Mouse (Mus musculus): ENCODE data around the gene AC124502.3. TPM values are rescaled to one million over a fixed set of nuclear protein-coding genes. Genes with fewer than 3 reads are reported as not detected.

The AC124502.3 gene
- polyA plus RNA-seq, 1 experiment from 2014 or later = 3.6 TPM

DNA sequence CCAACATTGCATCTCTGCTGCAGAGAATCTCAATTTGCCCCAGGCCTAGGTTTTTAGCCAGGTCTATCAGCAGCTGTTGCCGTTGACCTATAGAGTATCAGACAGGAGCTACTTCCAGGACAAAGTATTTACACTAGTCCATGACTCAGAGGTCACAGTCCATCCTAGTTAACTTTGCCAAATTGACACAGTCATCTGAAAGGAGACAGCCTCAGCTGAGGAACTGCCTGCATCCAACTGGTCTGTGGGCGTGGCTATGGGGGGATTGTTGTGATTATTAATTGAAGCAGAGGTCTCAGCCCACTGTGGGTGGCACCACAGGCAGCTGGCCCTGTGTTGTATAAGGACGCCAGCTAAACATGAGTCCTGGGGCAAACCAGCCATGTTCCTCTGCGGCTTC lies 33.8 kb upstream of the AC124502.3 start:
- peaks cover 19% of the 10 kb centered on the region for H3K4me1 ChIP-seq
- ATAC-seq (replicated peaks) = no peak
- 71% methylated on average over 4 of the region's 4 CpGs for WGBS
- no peak overlapping the region for H3K9ac ChIP-seq
- no peak overlapping the region for H3K27ac ChIP-seq
- no peak overlapping the region for H3K4me2 ChIP-seq
- H3K27me3 ChIP-seq (replicated peaks) = peaks cover 7% of the 10 kb centered on the region; the same call in 1 of the 2 replicates
- H3K4me3 ChIP-seq = no peak overlapping the region
- no peaks in the 10 kb centered on the region for H3K9me3 ChIP-seq
- H3K36me3 ChIP-seq (replicated peaks) = no peaks in the 10 kb centered on the region

DNA sequence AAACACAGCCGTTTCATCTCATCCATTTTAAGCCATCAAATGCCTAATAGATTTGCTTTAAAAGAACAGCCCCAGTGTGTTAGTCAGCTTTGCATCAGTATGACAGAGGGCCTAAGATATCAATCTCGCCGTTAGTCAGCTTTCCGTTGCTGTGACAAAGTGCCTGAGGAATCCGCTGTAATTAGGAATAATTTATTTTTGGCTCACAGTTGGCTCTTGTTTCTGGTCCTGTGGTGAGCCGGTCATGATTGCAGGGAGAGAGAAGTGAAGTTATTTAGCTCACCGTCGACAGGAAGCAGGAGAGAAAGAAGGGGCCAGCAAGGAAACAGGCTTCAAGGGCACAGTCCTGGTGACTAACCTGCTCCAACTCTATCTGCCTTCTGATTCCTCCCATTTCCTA lies 25.6 kb upstream of the AC124502.3 start:
- Histone ChIP-seq H3K4me1 (peaks cover 5% of the 10 kb centered on the region; the same call in 1 of the 2 replicates), H3K4me2 (no peak overlapping the region)
- 75% methylated on average over 8 of the region's 8 CpGs for WGBS

DNA sequence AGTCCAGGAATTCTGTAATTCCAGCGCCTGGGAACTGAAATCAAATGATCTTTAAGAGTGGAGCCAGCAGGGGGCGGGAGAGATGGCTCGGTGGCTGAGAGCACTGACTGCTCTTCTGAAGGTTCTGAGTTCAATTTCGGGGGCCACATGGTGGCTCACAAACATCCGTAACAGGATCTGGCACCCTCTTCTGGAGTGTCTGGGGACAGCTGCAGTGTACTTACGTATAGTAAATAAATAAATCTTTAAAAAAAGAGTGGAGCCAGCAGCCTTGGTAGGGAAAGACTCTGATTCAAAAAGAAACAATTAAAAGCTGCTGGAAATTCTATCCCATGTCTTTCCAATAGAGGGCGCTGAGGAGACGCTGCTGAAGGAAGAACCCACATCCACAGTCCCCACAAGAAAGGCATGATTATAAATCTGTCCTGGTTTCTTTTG lies 23.7 kb upstream of the AC124502.3 start:
- no peak overlapping the region for H3K4me3 ChIP-seq
- no peak overlapping the region for H3K27ac ChIP-seq
- WGBS = 13% methylated on average over 8 of the region's 8 CpGs
- H3K9me3 ChIP-seq = no peaks in the 10 kb centered on the region
- no peak overlapping the region for H3K9ac ChIP-seq
- H3K4me1 ChIP-seq = peaks cover 5% of the 10 kb centered on the region; the same call in 1 of the 2 replicates
- no peaks in the 10 kb centered on the region for H3K27me3 ChIP-seq (replicated peaks)
- no peak overlapping the region for H3K4me2 ChIP-seq
- no peak for ATAC-seq (replicated peaks)
- no peaks in the 10 kb centered on the region for H3K36me3 ChIP-seq (replicated peaks)

More for the DNA sequence above, 25.6 kb upstream of the AC124502.3 start:
- Histone ChIP-seq H3K9ac (no peak overlapping the region), H3K36me3 (replicated peaks) (no peaks in the 10 kb centered on the region), H3K9me3 (no peaks in the 10 kb centered on the region), H3K4me3 (no peak overlapping the region), H3K27me3 (replicated peaks) (no peaks in the 10 kb centered on the region), H3K27ac (no peak overlapping the region)
- ATAC-seq (replicated peaks) = no peak

DNA sequence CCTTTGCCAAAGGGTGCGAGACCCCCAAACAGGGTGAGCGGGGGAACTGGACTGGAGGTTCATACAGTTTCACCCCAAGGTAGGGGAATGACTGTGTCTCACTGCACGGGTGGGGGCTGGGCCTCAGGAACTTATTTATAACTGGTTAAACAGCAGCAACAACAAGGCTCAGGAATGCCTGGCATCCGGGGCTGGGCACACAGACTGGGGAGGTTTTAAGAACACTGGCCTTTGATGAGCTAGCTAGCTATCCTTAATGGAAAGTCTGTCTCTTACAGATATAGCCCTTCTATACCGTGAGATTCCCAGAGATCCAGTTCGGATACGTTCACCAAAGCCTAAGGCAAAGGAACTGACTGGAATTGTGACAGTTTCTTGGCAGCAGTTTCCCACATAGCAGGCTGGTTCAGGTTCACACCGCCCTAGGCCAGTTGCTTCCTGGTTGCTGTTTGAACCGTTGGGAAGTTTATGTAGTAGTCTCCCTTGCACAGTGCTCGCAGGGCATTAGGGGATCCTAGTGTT lies 22.4 kb upstream of the AC124502.3 start:
- Histone ChIP-seq H3K9ac (no peak overlapping the region), H3K4me1 (peaks cover 5% of the 10 kb centered on the region; the same call in 1 of the 2 replicates), H3K27ac (no peak overlapping the region), H3K36me3 (replicated peaks) (no peaks in the 10 kb centered on the region), H3K4me2 (0 out of 2 replicates have a peak overlapping the region, but pooled peaks have one; percentile 4), H3K9me3 (no peaks in the 10 kb centered on the region), H3K27me3 (replicated peaks) (no peaks in the 10 kb centered on the region), H3K4me3 (no peak overlapping the region)
- 42% methylated on average over 10 of the region's 10 CpGs for WGBS
- ATAC-seq (replicated peaks) = no peak

DNA sequence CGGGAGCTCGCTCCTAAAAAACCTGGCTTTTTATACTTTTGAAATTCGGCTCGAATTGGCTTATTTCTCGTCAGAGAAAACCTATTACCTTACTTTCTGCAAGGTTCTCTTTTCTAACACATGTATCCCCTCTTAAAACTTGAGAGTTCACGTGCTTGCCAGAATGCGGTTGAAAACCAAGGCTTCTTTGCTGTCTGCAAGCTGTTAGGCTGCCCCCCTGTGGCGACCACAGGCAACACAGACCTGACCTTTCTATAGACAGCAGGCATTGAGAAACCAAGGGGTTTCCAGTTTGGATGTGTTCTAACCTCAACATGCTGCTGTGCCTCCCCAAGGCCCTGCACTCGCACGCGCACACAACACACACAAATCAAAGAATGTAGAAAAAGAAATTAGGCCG lies 21.9 kb upstream of the AC124502.3 start:
- ATAC-seq (replicated peaks) = no peak
- Histone ChIP-seq H3K36me3 (replicated peaks) (no peaks in the 10 kb centered on the region), H3K9ac (no peak overlapping the region), H3K4me1 (peaks cover 5% of the 10 kb centered on the region; the same call in 1 of the 2 replicates), H3K4me2 (0 out of 2 replicates have a peak overlapping the region, but pooled peaks have one; percentile 4), H3K4me3 (no peak overlapping the region), H3K9me3 (no peaks in the 10 kb centered on the region), H3K27me3 (replicated peaks) (no peaks in the 10 kb centered on the region), H3K27ac (no peak overlapping the region)
- 22% methylated on average over 12 of the region's 12 CpGs for WGBS

DNA sequence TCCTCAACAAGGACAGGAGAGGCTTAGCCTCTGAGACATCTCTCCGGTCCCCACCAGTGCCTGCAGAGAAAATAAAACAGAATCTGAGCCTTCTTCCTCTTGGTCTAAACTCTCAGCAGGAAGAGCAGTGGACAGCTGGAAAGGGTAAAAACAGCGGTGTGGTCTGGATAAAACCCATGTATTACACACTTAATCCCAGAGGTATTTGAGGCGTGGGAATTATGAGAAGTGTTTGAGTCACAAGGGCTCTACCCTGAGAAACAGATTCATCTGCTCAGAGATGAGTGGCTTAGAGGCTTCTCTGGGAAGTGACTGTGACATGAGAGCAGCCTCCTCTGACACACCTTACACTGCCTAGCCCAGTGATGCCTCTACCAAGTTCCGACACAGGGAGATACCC lies 21.1 kb upstream of the AC124502.3 start:
- H3K4me1 ChIP-seq = peaks cover 5% of the 10 kb centered on the region; the same call in 1 of the 2 replicates
- no peak for ATAC-seq (replicated peaks)
- no peaks in the 10 kb centered on the region for H3K9me3 ChIP-seq
- no peaks in the 10 kb centered on the region for H3K36me3 ChIP-seq (replicated peaks)
- H3K27ac ChIP-seq = no peak overlapping the region
- H3K4me2 ChIP-seq = no peak overlapping the region
- no peaks in the 10 kb centered on the region for H3K27me3 ChIP-seq (replicated peaks)
- no peak overlapping the region for H3K9ac ChIP-seq
- H3K4me3 ChIP-seq = no peak overlapping the region
- 72% methylated on average over 4 of the region's 4 CpGs for WGBS

DNA sequence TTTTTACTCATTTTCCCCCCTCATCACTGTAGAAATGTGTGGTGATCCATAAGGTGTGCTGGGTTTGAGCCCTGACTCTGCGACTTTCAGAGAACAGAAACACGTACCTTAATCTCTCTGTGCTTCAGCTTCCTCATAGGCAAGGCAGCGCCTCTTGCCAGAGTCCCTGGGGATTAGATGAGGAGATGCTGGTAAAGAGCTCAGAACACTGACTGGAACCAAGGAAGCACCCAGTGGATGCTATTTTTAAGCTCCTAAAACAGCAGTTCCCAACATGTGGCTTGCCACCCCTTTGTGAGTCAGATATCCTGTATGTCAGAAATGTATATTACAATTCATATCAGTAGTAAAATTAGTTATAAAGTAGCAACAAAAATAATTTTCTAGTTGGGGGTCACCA lies 20.5 kb upstream of the AC124502.3 start:
- 85% methylated on average over 3 of the region's 3 CpGs for WGBS
- Histone ChIP-seq H3K9me3 (no peaks in the 10 kb centered on the region), H3K36me3 (replicated peaks) (no peaks in the 10 kb centered on the region), H3K27ac (no peak overlapping the region), H3K27me3 (replicated peaks) (no peaks in the 10 kb centered on the region), H3K9ac (no peak overlapping the region), H3K4me2 (no peak overlapping the region), H3K4me1 (peaks cover 6% of the 10 kb centered on the region), H3K4me3 (no peak overlapping the region)
- no peak for ATAC-seq (replicated peaks)

DNA sequence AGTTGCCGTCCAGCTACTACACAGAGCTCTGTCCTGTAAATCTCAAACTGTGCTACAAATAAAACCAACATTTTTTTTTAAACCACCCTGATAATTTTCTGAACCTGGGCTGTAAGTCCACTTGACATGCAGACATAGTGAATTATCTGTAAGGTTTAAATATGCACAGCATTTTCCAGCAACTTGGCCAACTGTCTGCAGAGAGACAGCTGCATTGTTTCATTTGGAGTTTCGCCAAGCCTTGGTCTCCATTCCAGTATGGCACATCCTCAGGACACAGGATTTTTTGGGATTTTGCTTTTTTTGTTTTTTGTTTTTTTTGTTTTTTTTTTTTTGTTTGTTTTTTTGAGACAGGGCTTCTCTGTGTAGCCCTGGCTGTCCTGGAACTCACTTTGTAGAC lies 17.3 kb upstream of the AC124502.3 start:
- peaks cover 13% of the 10 kb centered on the region for H3K4me1 ChIP-seq
- no peak overlapping the region for H3K27ac ChIP-seq
- no peak overlapping the region for H3K4me2 ChIP-seq
- H3K36me3 ChIP-seq (replicated peaks) = no peaks in the 10 kb centered on the region
- H3K9ac ChIP-seq = no peak overlapping the region
- 86% methylated on average over 2 of the region's 2 CpGs for WGBS
- H3K9me3 ChIP-seq = no peaks in the 10 kb centered on the region
- no peak for ATAC-seq (replicated peaks)
- no peak overlapping the region for H3K4me3 ChIP-seq
- no peaks in the 10 kb centered on the region for H3K27me3 ChIP-seq (replicated peaks)

DNA sequence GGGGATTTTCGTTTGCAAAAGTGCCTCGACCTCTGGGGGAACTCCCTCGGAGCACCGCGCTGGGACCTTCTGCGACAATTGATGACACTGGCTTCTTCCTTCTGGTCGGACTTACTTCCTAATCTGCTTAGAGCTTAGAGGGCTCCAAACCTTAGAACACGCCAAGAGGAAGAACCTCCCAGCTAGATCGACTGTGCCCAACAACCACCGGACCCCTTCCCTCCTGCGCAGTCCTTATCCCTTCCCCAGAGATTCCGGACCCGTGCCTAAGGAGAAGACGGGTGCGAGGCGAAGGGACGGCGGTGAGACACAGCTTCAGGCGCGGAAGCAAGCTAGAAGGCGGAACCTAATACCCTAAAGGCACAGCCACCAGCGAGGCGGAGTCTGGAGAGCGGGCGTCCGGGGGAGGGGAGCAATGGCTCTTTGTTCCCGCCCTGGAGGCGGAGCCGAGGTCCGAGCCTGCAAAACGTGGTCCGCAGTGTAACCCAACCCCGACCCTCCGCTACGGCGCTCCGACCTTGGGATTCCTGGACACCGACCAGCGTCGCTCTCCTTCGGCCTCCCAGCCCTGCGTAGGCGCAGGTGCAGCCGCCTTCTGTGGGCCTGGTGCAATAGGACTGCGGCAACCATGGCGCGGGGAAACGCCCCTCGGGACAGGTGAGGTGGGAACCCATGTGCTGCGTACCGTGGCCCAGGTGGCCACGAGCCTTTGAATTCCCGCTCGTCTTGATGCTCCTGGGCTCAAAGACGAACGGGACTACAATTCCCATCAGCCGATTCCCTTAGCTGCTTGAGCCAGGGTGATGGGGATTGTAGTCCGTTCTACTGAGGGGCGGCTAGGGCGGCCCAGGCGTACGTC lies 14.8 kb upstream of the AC124502.3 start, which contains the start of gene Slc29a2:
Slc29a2 (plus strand) TSS at position 240 of the 859 bp plus-strand sequence.
- peak within 1 kb of the TSS; percentile 95 for H3K4me3 ChIP-seq
- peak within 1 kb of the TSS; percentile 89 for H3K9ac ChIP-seq
- no peaks in the 10 kb centered on the region for H3K27me3 ChIP-seq (replicated peaks)
- no peaks in the 10 kb centered on the region for H3K9me3 ChIP-seq
- peak; percentile 95 for ATAC-seq (replicated peaks)
- peak within 1 kb of the TSS; percentile 92 for H3K27ac ChIP-seq
- under 1% methylated on average over 62 of the region's 62 CpGs for WGBS
- peak within 1 kb of the TSS; percentile 85 for H3K4me2 ChIP-seq
- no peaks in the 10 kb centered on the region for H3K36me3 ChIP-seq (replicated peaks)
- peaks cover 10% of the 10 kb centered on the region for H3K4me1 ChIP-seq

DNA sequence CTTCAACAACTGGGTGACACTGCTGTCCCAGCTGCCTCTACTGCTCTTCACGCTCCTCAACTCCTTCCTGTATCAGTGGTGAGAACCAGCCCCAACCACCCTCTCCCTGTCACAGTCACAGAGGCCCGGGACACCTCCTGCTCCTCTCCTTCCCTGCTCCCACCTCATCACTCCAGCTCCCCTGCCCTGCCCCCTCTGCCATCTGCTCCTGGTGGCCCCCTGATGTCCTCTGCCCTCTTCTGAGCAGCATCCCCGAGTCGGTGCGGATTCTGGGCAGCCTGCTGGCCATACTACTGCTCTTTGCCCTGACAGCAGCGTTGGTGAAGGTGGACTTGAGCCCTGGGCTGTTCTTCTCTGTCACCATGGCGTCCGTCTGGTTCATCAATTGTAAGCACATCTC lies 12.6 kb upstream of the AC124502.3 start:
- Histone ChIP-seq H3K4me1 (peaks cover 10% of the 10 kb centered on the region), H3K9ac (no peak overlapping the region), H3K4me3 (no peak overlapping the region), H3K9me3 (no peaks in the 10 kb centered on the region), H3K27me3 (replicated peaks) (no peaks in the 10 kb centered on the region), H3K27ac (no peak overlapping the region), H3K36me3 (replicated peaks) (0 out of 2 replicates have a peak, but pooled peaks cover 3% of the 10 kb centered on the region), H3K4me2 (no peak overlapping the region)
- no peak for ATAC-seq (replicated peaks)
- 90% methylated on average over 8 of the region's 8 CpGs for WGBS

DNA sequence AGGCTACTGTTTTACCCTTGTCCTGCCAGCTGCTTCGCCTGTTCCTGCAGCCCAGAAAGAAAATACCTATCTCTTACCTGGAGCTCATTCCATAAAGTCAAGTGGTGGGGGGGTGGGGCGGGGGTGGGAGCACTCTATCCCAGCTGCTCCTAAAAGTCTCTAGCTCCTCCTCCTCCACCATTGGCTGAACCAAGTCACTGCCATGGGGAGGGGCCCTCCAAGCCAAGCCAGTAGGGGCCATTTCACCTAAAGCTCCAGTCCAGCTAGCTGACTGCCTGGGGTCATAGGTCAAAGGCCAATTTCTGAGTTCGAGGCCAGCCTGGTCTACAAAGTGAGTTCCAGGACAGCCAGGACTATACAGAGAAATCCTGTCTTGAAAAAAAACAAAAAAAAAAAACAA lies 6.0 kb upstream of the AC124502.3 start:
- peaks cover 3% of the 10 kb centered on the region for H3K4me1 ChIP-seq
- no peaks in the 10 kb centered on the region for H3K9me3 ChIP-seq
- no peak overlapping the region for H3K4me2 ChIP-seq
- WGBS = 91% methylated on average over 3 of the region's 3 CpGs
- no peak overlapping the region for H3K27ac ChIP-seq
- H3K27me3 ChIP-seq (replicated peaks) = no peaks in the 10 kb centered on the region
- no peak for ATAC-seq (replicated peaks)
- no peak overlapping the region for H3K9ac ChIP-seq
- H3K36me3 ChIP-seq (replicated peaks) = 0 out of 2 replicates have a peak, but pooled peaks cover 3% of the 10 kb centered on the region
- H3K4me3 ChIP-seq = no peak overlapping the region

DNA sequence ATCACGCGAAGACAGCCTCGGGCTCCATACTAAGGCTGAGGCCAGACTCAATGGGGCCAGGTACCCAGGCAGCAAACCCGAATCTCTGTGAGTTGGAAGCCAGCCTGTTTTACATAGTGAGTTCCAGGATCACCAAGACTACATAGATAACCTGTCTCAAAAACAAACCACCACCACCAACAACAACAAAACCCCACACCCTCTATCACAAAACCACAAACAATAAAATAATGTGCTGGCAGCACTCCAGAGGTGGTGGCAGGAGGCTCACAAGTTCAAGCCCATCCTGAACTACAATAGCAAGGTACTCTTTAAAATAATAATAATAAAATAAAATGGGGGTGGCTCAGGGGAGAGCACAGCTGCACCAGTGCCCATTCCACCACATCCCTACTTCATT lies 2.1 kb upstream of the AC124502.3 start:
- Histone ChIP-seq H3K27ac (no peak overlapping the region), H3K4me1 (peaks cover 24% of the 10 kb centered on the region), H3K4me2 (no peak overlapping the region), H3K9me3 (no peaks in the 10 kb centered on the region), H3K27me3 (replicated peaks) (no peaks in the 10 kb centered on the region), H3K36me3 (replicated peaks) (no peaks in the 10 kb centered on the region), H3K9ac (no peak overlapping the region), H3K4me3 (no peak overlapping the region)
- ATAC-seq (replicated peaks) = no peak
- 81% methylated on average over 4 of the region's 4 CpGs for WGBS

Measured in midbrain, embryonic 15.5 days (tissue).